Mouse (Mus musculus): ENCODE results near the gene Mmd2.
A peak's percentile ranks its signal among the peaks of the same experiment; 100 is the strongest.

The Mmd2 gene

GRCm38 (mm10) chr5:142608259-142608988 lies at the start of gene Mmd2:
Gene Mmd2 (minus strand): TSS chr5:142608800.
- DNase-seq (ENCODE audit: extremely low spot score, low spot score) = peak; percentile 51

GRCm38 (mm10) chr5:142652266-142652665 lies 43.7 kb upstream of the Mmd2 start:
- DNase-seq (ENCODE audit: extremely low spot score, low spot score) = no peak

- no peak for DNase-seq (ENCODE audit: extremely low spot score, low spot score)
These were observed 42.3 kb upstream of the Mmd2 start for GRCm38 (mm10) chr5:142650794-142651497.

DNA sequence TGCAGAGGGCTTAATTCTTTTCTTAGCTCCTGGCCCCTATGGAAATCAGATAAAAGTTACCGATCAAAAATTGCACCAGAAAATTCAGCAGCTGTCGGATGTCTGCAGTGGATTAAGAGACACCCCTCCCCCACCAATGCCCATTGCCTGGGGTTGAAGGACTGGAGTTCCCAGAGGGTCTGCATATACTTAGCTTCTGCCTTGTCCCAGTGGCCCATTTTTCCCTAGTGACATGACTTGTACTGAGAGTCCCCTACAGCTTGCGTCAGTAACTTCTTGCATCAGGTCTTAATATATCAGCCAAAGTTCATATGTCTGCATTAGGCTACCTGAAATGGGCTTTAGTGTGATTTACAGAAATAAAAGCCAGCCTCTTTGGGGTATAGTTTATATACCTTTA lies 41.8 kb upstream of the Mmd2 start:
- no peak for DNase-seq (ENCODE audit: extremely low spot score, low spot score)

DNA sequence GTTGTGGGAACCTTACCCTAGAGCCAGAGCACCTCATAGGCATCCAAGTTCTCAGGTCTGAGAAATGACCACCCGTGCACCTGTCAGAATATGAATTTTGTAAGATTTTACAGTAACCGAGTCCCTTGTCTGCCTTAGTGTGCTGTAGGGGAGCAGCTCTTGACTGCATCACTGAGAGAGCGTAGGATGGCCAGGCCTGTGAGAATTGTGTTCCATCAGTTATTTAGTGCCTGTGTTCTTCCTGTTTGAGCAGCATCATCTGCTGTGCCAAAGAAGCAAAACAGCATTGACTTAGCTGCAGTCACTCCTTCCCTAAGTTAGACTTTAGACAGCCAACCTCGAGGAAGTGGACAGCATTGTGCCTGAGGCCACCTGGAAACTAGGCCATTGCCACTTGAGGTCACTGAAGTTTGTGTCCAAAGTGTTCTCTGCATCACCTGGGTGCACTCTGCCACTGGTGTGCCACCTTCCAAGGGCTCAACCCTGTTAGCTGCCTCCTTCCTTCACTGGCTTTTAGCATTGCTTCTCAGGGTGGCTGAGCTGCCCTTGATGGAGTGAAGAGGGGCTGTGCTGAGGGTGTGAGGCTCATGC lies 41.0 kb upstream of the Mmd2 start:
- DNase-seq (ENCODE audit: extremely low spot score, low spot score) = no peak

DNA sequence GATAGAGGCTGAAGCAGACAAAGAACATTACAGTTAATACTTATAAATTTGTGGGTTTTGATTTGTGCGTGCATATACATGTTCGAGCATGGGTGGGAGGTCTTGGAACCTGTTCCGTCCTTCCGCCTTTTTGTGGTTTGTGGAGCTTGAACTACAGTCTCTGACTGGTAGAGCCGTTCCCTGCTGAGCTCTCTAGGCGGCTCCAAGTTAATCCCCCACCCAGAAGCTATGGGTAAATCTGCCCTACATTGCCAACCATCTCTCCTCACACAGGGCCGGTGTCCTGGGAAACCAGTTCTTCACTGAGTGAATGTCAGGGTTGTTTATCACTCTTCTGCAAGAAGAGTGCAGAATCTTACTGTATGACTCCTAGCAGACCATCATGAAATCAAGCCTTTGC lies 39.6 kb upstream of the Mmd2 start:
- no peak for DNase-seq (ENCODE audit: extremely low spot score, low spot score)

DNA sequence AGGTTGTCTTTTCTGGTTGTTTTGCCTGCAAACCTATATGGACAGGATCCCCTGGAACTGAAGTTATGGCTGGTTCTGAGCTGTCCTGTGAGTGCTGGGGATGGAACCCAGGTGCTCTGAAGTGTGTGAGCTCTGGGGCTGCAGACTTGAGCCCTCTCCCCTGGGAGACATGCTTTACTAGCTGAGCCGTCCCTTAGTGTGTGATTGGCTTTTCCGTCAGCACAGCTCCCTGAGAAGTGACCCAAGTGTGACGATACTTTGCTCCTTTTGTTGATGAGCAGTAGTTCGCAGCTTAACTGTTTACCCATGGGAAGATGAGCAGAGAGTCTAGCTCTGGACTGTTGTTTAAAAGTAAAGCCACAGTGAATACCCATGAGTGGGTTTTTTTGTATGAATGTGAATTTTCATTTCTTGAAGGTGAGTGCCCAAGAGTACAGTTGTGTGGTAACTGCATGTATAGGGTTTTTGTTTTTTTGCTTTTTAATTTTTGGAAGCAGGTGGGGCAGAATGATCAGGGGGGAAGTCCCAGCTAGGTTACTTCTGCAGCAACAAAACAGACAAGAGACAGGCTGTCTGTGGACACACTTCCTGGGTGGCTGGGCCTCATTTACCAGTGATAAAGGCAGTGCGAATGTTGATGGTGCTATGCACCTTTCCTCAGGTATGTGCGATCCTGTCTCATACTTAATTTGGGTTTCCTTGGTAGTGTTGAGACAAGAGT lies 32.9 kb upstream of the Mmd2 start:
- no peak for DNase-seq (ENCODE audit: extremely low spot score, low spot score)

GRCm38 (mm10) chr5:142640088-142640487 lies 31.5 kb upstream of the Mmd2 start:
- no peak for DNase-seq (ENCODE audit: extremely low spot score, low spot score)

GRCm38 (mm10) chr5:142637823-142638222 lies 29.2 kb upstream of the Mmd2 start:
- no peak for DNase-seq (ENCODE audit: extremely low spot score, low spot score)

DNA sequence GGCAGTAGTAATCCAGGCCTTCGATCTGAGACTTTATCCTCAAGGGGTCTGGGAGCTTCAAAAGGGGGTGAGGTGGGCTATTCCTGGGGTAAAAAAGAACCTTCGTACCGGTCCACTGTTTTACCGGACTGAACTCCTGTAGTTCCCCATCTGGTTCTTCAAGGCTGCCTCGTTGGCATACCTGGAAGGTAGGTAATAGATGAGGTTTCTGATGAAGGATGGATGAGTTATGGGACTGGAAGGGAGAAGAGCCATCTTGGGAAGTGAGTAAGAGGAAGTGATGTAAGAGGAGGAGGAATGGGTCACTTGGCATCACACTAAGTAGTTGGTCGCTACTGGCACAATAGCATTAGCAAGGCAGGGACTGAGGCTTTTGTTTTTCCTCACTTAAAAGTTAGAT lies 21.6 kb upstream of the Mmd2 start:
- no peak for DNase-seq (ENCODE audit: extremely low spot score, low spot score)

GRCm38 (mm10) chr5:142629663-142630025 lies 21.0 kb upstream of the Mmd2 start:
- no peak for DNase-seq (ENCODE audit: extremely low spot score, low spot score)

- peak; percentile 98 for DNase-seq (ENCODE audit: extremely low spot score, low spot score)
These were observed 20.4 kb upstream of the Mmd2 start for GRCm38 (mm10) chr5:142628726-142629662.

- DNase-seq (ENCODE audit: extremely low spot score, low spot score) = no peak
These were observed 18.8 kb upstream of the Mmd2 start, which contains the start of gene Wipi2 for GRCm38 (mm10) chr5:142627398-142627797. Gene Wipi2 (plus strand): TSS chr5:142627698.

DNA sequence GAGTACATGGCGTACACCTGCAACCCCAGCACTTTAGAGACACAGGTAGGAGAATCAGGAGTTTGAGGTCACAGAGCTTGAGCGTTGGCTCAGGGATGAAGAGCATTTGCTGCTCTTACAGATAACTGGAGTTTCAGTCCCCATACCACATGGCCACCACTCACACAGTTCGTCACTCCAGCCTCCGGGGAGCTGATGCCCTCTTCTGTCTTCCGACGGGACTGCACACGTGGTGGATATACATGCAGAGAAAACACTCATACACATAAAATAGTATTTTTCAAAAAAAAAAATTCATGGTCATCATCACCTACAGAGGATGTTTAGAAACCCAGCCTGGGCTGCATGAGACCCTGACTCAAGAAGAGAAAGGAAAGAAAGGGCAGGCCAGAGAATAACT lies 14.5 kb upstream of the Mmd2 start:
- no peak for DNase-seq (ENCODE audit: extremely low spot score, low spot score)

GRCm38 (mm10) chr5:142622134-142622533 lies 13.5 kb upstream of the Mmd2 start:
- DNase-seq (ENCODE audit: extremely low spot score, low spot score) = no peak

GRCm38 (mm10) chr5:142621421-142621820 lies 12.8 kb upstream of the Mmd2 start:
- DNase-seq (ENCODE audit: extremely low spot score, low spot score) = no peak

DNA sequence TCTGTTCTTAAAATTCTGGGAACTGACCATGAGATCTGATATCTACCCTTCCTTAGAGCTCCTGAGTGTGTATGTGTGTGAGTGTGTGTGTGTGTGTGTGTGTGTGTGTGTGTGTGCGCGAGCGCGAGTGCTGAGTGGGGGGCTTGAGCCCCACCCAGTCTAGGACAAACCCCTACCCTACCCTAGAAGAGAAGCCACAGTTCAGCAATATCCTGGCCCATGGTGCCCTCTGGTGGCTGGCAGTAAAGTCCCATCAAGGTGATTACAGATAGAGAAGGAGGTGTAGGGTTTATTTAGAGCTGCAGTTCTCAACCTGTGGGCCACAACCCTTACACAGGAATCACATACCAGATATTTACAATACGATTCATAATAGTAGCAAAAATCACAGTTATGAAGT lies 11.3 kb upstream of the Mmd2 start:
- peak; percentile 47 for DNase-seq (ENCODE audit: extremely low spot score, low spot score)

- DNase-seq (ENCODE audit: extremely low spot score, low spot score) = no peak
These were observed 7.7 kb upstream of the Mmd2 start for GRCm38 (mm10) chr5:142616326-142616725.

DNA sequence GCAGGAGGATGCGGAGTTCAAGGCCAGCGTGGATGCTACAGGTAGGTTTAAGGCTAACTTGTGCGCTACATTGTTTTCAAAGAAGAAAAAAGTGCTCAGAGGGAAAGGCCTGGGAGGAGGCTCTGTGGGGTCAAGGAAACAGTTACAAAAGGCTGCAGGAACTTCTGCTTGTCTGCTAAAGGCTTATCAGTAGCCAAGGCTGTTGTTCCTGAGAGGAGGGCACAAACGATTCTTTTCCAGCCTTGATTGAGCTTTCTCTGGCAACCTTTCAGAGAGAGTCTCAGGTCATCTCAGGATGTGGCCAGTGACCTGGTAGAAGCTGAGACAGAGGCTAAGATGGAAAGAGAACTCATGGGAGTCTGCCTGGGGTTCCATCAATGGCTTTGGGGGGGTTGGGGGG lies 7.0 kb upstream of the Mmd2 start:
- DNase-seq (ENCODE audit: extremely low spot score, low spot score) = no peak

DNA sequence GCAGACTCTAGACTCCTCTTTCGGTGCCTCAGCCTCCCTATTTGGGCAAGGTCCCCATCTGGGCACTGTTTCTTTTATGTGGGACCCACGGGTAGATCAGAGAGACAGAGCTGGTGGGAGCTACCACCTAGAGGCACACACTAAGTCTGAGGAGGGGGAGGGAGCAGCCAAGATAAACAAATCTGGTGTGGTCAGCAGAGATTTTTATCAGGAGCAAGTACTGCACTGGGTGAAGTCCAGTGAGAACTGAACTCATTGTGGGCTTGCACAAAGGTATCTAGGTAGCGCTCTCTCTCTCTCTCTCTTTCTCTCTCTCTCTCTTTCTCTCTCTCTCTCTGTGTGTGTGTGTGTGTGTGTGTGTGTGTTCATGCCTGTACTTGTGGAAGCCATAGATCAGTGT lies 5.9 kb upstream of the Mmd2 start:
- no peak for DNase-seq (ENCODE audit: extremely low spot score, low spot score)

DNA sequence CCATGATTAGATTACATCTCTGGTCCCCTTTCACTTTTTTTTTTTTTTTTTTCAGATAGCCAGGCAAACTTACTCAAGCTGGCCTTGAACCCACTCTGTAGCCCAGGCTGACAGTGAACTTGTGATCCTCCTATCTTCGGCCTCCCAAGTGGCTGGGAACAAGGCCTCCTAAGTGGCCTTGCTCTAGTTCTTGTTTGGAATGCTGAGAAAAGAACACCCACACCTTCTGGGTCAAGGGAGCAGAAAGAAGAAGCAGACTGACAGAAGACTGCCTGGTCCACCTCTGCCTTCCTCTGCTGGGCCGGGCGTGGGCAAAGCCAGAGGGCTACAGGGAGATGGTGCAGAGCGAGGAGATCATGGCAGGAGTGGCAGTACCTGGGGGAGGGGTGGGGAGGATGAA lies 1.8 kb upstream of the Mmd2 start:
- DNase-seq (ENCODE audit: extremely low spot score, low spot score) = no peak
